Mouse (Mus musculus) cerebellum, adult 9-10 months (tissue): ENCODE results near the gene Prickle3.

ENCODE experiments used
- DNase-seq: peaks from one replicate; pipeline ENCODE4 v3.0.0; 2022

The Prickle3 gene

GRCm38 (mm10) chrX:7657221-7657639 lies at the start of gene Prickle3:
Gene Prickle3, plus strand, starts transcription at chrX:7657260.
- no peak for DNase-seq

- peak; percentile 57 for DNase-seq
Observed at GRCm38 (mm10) chrX:7610035-7610434, 47.0 kb upstream of the Prickle3 start.

DNA sequence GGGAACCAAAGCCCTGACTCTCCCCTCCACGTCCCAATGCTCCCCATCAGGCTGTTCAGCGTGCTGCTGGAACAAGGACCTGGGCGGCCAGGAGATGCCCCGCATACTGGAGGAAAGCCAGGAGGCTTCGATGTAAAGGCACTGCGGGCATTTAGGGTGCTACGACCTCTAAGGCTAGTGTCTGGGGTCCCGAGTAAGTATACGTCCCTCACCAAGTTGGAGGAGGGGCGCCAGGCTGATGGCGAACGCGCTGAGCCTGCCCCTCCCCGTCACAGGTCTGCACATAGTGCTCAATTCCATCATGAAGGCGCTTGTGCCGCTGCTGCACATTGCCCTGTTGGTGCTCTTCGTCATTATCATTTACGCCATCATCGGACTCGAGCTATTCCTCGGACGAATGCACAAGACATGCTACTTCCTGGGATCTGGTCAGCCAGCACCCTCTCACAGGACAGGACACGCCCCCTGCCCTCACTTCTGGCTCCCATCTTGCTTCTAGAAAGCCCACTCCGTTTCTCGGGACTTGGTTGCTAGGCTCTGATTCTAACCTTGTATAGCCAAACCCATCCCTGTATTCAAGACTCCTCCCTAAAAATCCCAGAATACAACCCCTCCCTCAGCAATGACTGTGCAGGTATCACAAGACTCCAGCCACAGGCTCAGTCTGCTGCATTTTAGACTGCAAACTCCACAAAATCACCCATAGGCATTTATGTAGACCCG lies 46.4 kb upstream of the Prickle3 start:
- DNase-seq = peak; percentile 35

GRCm38 (mm10) chrX:7617889-7618551 lies 39.0 kb upstream of the Prickle3 start:
- DNase-seq = no peak

DNA sequence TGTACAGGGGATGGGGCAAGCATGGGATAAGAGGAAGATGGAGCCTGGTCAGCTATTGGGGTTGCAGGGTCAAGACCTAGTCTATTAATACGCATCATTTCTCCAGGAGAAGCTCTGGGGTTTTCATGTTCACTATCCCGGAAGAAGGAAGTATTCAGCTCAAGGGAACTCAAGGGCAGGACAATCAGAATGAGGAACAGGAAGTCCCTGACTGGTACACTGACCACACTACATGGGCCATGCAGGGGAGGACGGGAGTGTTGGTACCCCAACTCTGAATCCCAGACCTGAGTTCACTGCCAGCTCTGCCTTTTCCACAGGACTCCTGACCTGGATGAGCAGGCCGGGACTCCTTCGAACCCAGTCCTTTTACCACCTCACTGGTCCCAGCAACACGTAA lies 24.5 kb upstream of the Prickle3 start:
- no peak for DNase-seq

DNA sequence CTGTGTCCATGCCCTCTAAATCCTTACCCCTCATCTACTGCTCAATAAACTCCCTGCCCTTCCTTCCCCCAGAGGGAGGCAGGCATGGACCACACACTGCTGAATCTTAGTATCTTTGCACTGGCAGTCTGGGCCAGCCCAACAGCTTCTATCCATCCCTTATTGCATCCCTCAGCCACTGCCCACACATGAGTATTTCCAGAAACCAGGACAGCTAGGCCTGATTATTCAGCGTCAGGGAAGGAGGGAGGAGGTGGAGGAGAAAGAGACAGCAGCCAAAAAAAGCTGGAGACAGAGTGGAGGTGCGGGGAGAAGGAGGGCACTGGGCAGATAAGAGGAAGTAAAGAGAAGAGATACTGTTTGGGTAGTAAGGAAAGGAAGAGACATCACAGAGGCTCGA lies 22.0 kb upstream of the Prickle3 start:
- DNase-seq = no peak

GRCm38 (mm10) chrX:7638401-7639091 lies 18.5 kb upstream of the Prickle3 start, which contains the start of gene Syp:
Gene Syp, plus strand, starts transcription at chrX:7638471.
- DNase-seq = peak; percentile 94

DNA sequence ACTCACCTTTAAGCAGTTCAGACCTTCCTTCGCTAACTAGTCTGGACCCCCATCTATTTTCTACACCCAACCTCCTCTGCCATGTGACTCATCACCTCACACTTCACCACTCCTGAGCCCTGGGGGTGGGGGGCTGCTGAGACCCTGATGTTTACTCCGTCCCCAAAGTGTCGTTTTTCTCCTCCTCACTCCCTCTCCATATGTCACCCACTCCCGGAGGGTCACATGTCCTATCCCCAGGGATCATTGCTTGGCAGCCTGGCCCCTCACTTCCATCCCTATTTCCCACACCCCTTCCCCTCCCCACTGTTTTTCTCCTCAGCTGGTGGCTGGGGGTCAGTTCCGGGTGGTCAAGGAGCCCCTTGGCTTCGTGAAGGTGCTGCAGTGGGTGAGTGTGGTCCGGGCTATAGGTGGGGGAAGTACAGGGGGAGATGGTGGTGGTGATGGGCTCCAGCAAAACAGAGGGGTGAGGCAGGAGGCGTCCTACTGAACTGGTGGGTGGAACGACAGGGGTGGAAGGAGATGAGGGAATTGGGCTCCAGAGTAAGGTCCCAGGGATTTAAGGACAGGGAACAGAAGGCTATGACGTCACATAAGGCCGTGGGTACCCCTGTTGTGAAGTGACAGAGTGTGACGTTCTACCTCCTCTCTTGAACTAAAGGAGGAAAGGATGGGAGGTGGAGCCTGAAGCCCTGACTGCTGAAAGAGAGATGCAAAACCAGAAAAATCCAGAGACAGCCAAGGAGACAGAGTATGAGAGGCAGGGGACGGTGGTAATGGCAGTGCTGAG lies 17.3 kb upstream of the Prickle3 start:
- DNase-seq = peak; percentile 66

DNA sequence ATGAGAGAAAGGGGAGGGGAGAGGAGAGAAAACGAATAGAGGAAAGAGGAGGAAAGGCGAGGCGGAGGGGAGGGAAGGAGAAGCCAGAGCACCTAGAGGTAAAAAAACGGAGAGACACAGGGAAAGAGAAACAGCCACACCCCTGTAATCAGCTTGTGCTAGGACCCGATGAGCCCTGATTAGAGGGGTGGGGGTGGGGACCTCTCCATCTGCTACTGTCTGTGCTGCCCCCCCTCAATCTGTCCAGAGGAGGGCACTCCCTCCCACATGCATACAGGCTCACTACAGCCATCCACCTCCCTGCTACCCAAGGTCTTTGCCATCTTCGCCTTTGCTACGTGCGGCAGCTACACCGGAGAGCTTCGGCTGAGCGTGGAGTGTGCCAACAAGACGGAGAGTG lies 16.3 kb upstream of the Prickle3 start:
- DNase-seq = peak; percentile 45

DNA sequence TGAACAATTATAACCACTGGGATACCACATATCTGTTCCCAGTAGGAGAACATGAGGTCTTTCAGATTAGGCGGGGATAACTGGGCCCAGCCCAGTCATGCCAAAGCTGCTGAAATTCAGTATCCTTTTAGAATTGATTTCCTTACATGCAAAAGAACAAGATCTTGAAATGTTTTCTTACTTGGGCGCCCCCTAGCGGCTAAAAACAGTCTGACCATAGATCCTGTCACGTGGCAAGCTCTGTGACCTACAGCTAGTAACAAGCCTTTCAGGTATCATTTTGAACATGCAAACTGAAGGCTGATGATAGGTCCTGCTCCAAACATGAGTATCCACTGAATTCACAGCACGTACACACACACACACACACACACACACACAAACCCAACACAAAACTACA lies 11.7 kb upstream of the Prickle3 start:
- DNase-seq = peak; percentile 88

DNA sequence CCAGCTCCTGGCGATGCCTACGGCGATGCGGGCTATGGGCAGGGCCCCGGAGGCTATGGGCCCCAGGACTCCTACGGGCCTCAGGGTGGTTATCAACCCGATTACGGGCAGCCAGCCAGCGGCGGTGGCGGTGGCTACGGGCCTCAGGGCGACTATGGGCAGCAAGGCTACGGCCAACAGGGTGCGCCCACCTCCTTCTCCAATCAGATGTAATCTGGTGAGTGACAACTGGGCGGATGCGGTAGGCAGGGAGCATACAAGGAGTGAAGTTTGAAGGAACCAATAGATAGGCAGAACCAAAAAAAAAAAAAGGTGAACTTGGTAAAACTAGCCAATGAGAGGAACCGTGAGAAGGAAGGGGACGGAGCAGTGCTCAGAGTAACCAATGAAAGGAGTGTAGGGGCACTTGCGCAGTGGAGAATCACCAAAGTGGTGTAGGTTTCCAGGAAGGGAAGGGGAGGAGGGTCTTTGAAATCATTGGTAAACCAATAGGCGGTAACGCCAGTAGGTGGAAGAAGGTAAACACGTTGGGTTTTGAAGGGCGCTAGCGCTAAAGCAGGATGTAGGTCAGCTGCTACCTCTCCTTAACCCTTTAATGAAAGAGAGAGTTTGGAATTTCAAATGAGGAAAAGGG lies 8.3 kb upstream of the Prickle3 start:
- DNase-seq = peak; percentile 56

- no peak for DNase-seq
Observed at GRCm38 (mm10) chrX:7658031-7658784, 1.1 kb downstream of the Prickle3 start.

DNA sequence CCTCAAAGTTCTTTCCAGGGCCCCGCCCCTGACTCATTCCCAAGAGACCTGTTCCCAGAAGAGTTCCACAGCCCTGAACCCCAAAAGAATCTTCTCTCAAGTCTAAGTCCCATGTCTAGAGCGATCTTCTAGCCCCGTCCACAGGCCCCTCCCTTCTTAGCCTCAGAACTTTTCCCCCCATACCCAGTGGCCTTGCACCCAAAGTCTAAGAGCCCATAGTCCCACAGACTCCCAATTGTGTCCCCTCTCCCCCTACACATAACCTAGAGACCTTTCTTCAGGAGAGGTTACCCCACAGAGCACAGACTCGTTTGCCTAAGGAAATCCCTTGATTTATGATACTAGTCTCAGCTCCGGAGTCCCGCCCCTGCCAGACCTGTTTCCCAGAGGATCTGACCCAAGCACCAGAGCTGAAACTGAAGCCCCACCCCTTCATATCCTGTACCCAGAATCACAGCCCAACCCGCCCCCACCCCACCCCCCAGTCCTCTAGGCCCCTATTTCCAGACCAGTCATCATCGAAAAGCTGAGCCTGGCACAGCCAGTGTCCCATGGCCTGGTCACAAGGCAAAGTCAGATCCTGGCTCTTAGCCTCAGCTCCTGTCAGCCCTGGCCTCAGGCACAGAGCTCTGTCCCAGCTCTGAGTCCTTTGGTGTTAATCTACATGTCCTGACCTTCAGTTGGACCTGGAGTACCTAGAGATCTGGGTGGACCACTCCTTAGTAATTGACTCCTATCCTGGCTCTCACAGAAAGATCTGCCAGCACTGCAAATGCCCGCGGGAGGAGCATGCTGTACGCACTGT lies 1.9 kb downstream of the Prickle3 start:
- DNase-seq = no peak

DNA sequence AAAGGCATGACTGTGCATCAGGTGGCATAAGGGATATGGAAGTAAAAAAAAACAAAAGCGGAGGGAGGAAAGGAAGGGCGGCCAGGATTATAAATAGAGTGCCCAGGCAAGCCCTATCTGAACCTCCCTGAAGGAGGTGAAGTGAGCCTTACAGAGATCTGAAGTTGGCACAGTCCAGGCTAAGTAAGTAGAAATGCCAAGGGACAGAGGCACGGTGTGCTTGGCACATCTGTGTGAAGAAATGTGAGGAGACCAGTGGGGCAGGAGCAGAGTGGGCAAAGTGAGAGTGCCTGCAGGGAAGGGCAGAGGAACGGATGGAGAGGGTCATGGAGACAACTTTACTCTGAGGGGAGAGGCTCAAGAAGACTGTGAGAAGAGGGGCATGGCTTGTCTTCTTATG lies 4.0 kb downstream of the Prickle3 start:
- DNase-seq = no peak

- DNase-seq = no peak
Observed at GRCm38 (mm10) chrX:7662936-7663335, 5.9 kb downstream of the Prickle3 start.

DNA sequence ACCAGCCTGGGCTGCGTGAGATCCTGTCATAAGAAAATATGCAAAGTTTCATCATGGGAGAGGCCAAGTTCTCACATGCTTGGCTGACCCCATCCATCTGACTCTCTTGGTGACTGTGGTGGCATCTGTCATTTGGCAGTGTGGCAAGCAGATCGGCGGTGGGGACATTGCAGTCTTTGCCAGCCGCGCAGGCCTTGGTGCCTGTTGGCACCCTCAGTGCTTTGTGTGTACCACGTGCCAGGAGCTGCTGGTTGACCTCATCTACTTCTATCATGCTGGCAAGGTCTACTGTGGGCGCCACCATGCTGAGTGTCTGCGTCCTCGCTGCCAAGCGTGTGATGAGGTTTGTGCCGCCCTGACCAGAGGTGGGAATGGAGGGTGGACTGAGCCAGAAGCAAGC lies 7.7 kb downstream of the Prickle3 start:
- DNase-seq = peak; percentile 81

DNA sequence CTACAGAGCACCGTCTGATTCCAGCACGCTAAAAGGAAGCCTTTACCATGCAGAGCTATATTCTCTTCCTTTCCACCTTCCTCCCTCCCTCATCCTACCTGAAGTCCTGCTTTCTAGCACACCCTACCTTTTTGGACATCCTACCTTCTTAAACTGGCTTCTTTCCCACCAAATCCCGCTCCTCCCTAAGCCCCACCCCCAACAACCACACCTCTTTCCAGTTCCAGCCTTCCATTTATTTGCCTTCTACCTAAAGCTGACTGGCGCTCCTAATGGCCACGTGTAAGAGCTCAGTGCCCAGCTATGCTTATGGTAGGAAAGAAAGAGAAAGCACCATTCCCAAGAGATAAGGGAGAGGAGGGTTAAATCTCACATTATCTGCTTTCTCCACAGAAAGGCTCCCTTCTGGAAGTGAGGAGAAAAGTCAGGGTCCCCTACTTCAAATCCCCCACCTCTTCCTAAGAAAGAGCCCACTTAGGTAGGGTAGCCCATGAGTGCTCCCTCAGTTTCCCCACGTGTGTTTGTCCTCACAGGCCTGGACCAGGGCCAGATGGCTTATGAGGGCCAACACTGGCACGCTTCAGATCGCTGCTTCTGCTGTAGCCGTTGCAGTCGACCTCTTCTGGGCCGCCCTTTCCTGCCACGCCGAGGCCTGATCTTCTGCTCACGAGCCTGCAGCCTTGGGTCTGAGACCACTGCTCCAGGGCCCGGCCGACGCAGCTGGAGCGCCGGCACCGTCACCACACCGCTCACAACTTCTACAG lies 8.9 kb downstream of the Prickle3 start:
- DNase-seq = no peak

DNA sequence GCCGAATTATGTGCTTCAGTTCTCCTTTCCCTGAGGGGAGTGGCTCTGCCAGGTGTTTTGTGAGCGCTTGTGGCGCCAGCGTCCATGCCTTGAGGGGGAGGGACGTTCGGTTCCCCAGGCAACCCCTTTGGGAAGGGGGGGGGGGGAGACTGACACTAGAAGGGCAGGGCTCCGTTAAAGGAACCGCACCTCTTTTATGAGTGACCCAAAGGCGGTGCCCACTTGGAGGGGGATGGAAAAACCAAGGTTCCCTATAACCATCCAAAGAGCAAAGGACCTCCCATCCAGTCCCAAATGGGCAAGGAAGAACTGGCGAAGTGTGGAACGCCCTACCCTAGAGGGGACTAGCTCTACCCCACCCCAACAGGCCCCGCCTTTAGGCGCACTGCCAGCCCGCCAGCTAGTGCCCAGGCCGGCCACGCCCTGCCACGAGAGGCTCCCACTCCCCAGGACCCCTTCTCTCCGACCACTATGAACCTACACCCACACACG lies 13.4 kb downstream of the Prickle3 start:
- no peak for DNase-seq

DNA sequence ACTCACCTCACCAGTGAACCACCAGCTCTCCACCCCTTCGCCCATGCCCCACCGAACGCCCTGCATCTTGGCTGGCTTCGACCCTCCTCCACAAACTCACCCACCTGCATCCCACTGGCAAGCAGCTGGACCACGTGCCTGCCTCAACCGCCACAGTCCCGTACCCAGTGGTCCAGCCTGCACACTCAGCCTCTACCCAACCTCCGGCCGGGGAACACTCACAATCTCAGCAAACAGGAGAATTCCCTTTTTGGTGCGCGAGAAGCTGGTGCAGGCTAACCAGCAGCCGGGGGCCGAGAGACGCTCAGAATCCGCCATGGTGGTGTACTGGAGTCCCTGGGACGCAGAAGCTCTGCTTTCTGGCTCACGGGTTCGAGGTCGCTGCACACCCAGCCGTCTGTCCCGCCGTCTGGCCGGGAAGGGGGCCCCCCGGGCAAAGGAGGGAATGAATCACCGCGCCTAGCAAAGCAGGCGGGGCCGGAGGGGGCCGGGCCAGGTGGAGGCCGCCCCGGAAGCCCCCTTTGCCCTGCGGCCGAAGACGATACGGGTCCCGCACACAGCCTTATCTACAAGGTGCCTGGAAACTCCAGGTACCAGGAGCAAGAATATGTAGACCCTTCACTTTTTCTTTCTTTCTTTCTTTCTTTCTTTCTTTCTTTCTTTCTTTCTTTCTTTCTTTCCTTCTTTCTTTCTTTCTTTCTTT lies 14.0 kb downstream of the Prickle3 start, which contains the start of gene Plp2:
Gene Plp2 (minus strand): TSS at position 470 of the 703 bp plus-strand sequence.
- no peak for DNase-seq
